Mouse (Mus musculus): Measurements from ENCODE around the gene St8sia1.

Gene St8sia1

DNA sequence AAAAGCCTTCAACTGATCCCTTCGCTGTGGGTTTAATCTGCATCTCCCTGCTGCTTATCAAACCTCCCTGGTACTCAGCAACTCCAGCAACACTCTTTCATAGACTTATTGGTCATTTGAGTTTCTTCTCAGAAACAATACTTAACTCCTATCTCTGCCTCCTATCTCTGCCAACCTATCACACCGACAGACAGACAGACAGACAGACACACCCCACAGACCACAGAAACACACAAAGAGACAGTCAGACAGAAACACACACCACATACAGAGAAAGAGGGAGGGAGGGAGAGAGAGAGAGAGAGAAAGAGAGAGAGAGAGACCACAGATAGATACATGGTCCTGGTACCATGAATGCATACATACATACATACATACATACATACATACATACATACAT, 18.8 kb downstream of the St8sia1 start:
- no peak for DNase-seq (ENCODE audit: extremely low read depth, low read depth)

DNA sequence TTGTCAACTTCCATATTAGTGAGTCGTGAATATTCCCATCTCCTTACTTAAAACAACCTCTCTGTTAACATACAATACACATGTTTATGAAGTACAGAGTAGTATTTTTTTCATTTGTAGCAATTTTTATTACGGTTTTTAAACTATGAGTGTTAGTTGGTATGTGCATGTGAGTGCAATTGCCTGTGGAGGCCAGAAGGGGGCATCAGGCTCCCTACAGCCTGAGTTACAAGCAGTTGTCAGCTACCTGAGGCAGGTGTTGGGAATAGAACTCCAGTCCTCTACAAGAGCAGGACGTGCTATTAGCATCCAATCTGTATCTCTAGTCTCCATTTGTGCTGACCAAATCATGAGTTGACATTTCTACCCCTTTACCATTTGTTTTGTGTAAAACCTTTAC, 19.8 kb downstream of the St8sia1 start:
- no peak for DNase-seq (ENCODE audit: extremely low read depth, low read depth)

- DNase-seq (ENCODE audit: extremely low read depth, low read depth), result no peak
These were observed 20.8 kb downstream of the St8sia1 start for GRCm38 (mm10) chr6:142943419-142943818.

DNA sequence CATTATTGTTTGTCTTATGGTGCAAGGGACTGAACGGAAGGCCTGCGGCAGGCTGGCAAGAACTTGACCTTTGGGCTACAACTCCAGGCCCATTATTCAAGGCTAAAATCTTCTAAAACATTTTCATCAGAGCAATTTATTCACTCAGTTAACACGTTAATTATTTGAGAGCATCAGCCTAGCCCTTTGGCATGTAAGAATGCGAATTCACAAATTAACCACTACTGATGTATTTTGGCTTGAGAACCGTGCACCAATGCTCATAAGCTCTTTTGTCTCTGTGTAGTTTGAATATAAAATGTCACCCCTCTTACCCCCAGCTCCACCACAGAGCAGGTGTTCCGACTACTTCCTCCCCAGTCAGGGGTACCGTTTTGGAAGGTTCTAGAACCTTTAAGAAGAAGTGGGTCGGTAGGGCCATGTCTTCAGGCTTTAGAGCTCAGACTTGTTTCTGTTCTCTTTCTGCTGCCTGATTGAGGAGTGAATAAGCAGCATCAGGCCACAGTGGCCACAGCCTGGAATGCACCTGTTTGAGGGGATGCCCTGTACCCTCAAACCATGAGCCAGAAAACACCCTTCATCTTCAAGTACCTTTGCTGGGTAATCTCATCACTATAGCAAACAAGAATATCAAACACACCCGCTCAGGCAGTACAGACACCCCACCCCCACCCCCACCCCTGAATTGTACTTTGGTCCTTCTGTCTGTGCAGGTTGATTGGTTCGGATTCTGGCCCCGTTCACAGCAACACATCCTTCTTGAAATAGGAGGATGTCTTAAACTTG, 22.5 kb downstream of the St8sia1 start:
- DNase-seq (ENCODE audit: extremely low read depth, low read depth), result no peak

DNA sequence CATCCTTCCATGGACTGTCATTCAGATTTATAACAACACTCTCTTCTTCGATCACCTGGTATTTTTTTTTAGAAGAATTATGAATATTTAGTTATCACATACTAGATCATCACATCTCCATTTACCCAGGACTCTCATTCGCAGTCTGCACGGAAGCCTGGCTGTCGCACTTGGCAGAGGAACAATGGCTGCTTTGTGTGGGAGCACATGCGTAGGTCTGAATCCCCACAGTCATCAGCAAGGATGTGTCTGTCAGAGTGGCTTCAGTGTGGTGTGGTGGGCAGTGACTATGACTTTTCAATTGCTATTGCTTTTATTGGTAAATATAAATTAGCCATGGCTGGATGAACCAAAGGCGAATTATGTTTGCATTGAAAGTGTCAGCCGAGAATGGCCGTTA, 23.2 kb downstream of the St8sia1 start:
- DNase-seq (ENCODE audit: extremely low read depth, low read depth), result no peak

- no peak for DNase-seq (ENCODE audit: extremely low read depth, low read depth)
These were observed 25.5 kb downstream of the St8sia1 start for GRCm38 (mm10) chr6:142938549-142939345.

- DNase-seq (ENCODE audit: extremely low read depth, low read depth), result no peak
These were observed 26.2 kb downstream of the St8sia1 start for GRCm38 (mm10) chr6:142938074-142938473.

DNA sequence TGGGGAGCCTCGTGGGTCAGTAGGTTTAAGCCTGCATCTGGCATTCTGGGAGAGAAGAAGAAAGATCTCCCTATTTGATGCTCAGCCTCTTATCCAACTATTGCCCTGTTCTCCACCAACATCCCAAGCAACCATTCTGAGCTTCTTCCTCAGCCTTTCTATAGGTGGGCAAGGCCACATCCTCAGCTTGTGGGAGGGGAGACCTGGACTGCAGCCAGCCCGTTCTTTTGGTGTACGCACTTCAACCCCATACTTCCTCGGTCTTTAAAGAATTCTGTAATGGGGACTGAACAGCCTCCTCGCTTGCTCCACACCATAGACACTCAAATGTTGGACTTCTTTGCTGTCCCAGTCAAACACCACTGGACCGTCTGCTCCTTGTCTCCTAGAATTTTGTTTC, 31.7 kb downstream of the St8sia1 start:
- no peak for DNase-seq (ENCODE audit: extremely low read depth, low read depth)

GRCm38 (mm10) chr6:142932144-142932543, 32.1 kb downstream of the St8sia1 start:
- no peak for DNase-seq (ENCODE audit: extremely low read depth, low read depth)

DNA sequence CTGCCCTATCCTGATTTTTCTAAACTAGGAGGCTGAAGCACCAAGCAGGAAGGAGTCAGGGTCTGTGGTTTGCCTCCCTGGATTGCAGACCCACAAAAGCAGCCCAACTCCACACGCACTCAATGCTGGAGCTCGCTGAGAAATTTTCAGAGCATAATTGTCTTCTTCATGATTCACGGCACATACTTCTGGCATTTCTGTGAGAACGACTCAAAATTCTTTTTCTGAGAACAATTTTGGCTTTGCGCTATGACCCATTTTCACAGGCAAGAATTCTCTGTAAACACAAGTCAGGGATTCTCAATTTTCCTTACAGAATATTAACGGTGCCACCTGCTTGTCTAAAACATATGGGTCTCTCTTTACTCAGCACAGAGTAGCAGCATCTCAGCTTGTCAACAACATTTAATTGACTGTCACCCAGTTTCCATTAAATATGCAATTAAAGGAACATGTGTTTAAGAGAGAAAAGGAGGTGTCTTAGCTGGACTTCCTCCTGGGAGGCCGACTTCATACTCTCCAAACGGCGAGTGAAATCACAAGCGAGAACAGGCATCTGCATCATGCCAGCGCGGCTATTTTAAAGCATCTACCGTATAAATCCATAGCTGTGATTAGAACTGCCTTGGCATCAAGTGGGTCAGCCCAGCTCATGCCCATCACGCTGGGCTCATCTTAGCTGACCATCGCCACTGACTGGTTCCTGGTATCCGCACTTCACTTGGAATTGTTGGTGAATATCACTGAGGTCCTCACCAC, 35.5 kb downstream of the St8sia1 start:
- DNase-seq (ENCODE audit: extremely low read depth, low read depth), result no peak

GRCm38 (mm10) chr6:142926901-142927605, 37.2 kb downstream of the St8sia1 start:
- DNase-seq (ENCODE audit: extremely low read depth, low read depth), result no peak

DNA sequence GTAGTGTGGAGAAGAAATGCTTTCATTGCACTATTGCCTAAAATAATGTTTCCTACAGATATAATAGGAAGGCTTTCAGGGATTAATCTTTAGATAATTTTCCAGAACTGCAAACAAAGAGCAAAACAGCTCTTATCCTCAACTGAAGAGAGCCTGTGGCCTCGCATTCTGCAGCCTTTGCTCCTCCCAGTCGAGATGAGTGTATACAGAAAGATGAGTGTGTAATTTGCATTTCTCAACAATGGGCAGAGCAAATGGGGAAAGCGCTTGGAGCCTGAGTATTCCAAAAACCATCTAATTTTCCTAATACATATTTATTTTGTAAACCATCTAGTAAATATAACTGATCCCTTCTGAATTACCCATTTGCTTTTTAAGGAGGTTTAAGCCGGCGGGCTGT, 38.3 kb downstream of the St8sia1 start:
- no peak for DNase-seq (ENCODE audit: extremely low read depth, low read depth)

DNA sequence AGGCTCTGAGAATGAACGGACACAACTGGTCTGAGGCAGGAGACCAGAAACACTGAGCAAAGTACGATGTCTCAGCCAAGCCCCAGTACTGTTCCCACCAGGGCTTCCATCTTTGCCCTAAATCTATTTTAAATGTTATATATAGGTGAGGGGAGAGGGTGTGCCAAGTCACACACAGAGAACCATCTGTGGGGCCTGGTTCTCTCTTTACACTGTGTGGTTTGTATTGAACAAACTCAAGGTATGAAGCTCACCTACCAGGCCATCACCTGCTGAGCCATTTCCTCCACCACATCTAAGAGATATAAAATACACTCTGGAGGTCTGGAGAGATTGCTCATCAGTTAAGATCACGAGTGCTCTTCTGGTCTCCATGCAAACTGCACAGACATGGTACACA, 38.9 kb downstream of the St8sia1 start:
- DNase-seq (ENCODE audit: extremely low read depth, low read depth), result no peak

GRCm38 (mm10) chr6:142920901-142921300, 43.4 kb downstream of the St8sia1 start:
- DNase-seq (ENCODE audit: extremely low read depth, low read depth), result no peak

DNA sequence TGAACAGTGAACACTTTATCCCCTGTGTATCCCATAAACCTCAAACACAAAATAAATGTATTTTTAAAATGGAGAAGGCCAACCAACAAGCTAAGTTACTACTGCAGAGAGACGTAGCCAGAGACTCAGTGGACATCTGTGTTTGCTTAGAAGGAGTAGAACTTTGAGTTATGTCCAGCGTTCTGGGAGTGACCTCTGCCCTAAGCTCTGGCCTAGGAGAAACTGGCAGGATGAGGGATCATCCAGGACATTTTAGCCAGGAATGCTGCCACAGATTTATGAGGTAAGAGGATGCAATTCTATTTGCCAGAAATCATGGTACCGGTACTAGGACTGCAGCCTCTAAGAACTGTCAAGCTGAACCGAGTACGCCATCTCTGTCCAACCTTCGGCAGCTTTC, 45.6 kb downstream of the St8sia1 start:
- DNase-seq (ENCODE audit: extremely low read depth, low read depth), result no peak

DNA sequence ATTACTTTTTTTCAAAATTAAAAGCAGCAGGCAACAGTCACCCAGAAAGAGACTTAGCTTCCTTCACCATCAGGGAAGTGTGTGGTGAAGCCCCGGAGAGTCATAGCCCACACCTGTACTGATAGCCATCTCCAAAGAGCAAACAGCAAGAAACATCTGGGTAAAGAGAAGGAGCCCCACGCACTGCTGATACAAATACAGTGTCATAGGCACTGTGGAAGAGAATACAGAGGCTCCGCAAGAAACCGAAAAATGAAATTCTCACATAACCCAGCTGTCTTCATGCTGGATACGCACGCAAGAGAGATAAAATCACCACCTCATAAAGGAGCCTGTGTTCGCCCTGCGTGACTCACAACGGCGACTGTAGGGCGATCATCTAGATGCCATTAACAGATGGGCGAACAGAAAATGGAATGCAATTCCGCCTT, 46.8 kb downstream of the St8sia1 start:
- DNase-seq (ENCODE audit: extremely low read depth, low read depth), result no peak

DNA sequence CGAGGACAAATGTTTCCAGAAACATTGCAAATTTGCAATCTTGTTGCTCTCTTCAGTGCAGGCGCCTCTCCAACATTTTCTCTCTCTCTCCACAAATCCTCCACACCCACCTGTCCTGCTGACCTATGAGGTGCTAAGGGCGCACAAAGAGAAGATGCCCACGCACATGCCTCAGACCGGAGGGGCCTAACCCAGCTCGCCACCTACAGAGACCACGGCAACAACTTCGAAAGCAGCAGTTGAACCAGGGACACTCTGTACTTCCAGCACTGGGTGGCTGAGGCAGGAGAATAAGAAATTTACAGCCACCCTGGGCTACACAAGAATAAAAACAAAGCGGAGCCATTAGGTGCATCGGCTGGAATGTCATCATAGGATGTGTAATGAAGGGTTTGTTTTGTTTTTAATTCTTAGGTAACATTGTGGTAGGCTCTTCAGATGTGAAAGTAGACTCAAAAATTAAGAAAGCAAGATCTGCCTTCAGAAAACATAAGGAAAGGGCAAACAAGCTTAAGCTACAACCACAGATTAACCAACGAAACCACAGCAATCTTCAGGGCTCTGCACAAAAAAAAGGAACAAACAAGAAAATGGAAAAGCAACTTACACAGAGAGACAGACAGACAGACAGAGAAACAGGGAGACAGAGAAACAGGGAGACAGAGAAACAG, 47.8 kb downstream of the St8sia1 start:
- DNase-seq (ENCODE audit: extremely low read depth, low read depth), result no peak

DNA sequence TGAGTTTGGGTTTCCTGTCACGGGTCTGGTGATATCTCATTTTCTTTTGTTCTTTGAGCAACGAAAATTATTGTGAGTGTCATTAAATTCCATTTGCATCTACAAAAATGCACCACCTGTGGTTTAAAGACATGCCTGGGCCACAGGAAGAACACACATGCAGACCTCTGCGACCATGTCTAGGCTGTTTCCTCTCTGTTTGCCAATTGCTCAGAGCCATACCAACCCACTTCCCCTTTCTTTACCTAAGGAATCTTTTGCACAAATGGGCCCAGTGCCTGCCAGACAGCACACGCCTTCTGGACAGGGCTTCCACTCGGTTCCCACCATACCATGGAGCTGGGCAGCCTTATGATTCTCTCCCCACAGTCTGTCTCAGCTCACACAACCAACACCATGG, 48.8 kb downstream of the St8sia1 start:
- no peak for DNase-seq (ENCODE audit: extremely low read depth, low read depth)

- DNase-seq (ENCODE audit: extremely low read depth, low read depth), result no peak
These were observed 49.6 kb downstream of the St8sia1 start for GRCm38 (mm10) chr6:142914676-142915075.

- DNase-seq (ENCODE audit: extremely low read depth, low read depth), result no peak
These were observed 53.0 kb downstream of the St8sia1 start for GRCm38 (mm10) chr6:142911263-142911662.

GRCm38 (mm10) chr6:142910721-142911120, 53.5 kb downstream of the St8sia1 start:
- no peak for DNase-seq (ENCODE audit: extremely low read depth, low read depth)

Measured in MEL-GATA-1-ER (cell line).